Mouse (Mus musculus) neural tube, embryonic 13.5 days (tissue): ENCODE data around the gene St5. TPM values are rescaled to one million over a fixed set of nuclear protein-coding genes. Genes with fewer than 3 reads are reported as not detected.
A peak's percentile ranks its signal among the peaks of the same experiment; 100 is the strongest.

ENCODE experiments used
- ATAC-seq: fragments of 200-750 bp; cut with Nextera tagmentation; 2 replicates; pipeline ENCODE4 v1.8.0; 2017; ENCODE audit warnings: low read depth, mild to moderate bottlenecking, moderate TSS enrichment, moderate library complexity
- H3K27ac ChIP-seq: fragments of 300-500 bp; sonication (generic); replicated peaks from 2 replicates; pipeline ENCODE4 v1.5.1; 2015; ENCODE audit warnings: moderate library complexity, mild to moderate bottlenecking, inconsistent platforms
- H3K27me3 ChIP-seq: fragments of 300-500 bp; sonication (generic); 2 replicates; pipeline ENCODE4 v1.6.1; 2015; ENCODE audit warnings: mild to moderate bottlenecking, inconsistent platforms
- H3K36me3 ChIP-seq: fragments of 300-500 bp; sonication (generic); 2 replicates; pipeline ENCODE4 v1.6.1; 2015; ENCODE audit warnings: mild to moderate bottlenecking, inconsistent platforms
- H3K4me1 ChIP-seq: fragments of 300-500 bp; sonication (generic); replicated peaks from 2 replicates; pipeline ENCODE4 v1.6.1; 2015; ENCODE audit warnings: inconsistent platforms
- H3K4me2 ChIP-seq: fragments of 300-500 bp; sonication (generic); 2 replicates; pipeline ENCODE4 v1.6.1; 2015; ENCODE audit warnings: inconsistent platforms, mild to moderate bottlenecking, moderate library complexity
- H3K4me3 ChIP-seq: fragments of 300-500 bp; sonication (generic); 2 replicates; pipeline ENCODE4 v1.5.1; 2015; ENCODE audit warnings: mild to moderate bottlenecking, inconsistent platforms
- H3K9ac ChIP-seq: fragments of 300-500 bp; sonication (generic); 2 replicates; pipeline ENCODE4 v1.6.1; 2015; ENCODE audit warnings: moderate library complexity, mild to moderate bottlenecking, inconsistent platforms
- H3K9me3 ChIP-seq: fragments of 300-500 bp; sonication (generic); 2 replicates; pipeline ENCODE4 v1.6.1; 2016; ENCODE audit warnings: inconsistent platforms
- WGBS: fragments of 180-500 bp; shearing (Covaris S2); methylation state at CpG from one replicate; pipeline ENCODE4 v1.1.7; 2015; 5-methylcytosine and 5-hydroxymethylcytosine counted together
- polyA plus RNA-seq: library from polyadenylated mRNA; unstranded; fragments of >200 nt; fragmentation: Nextera tagmentation; extraction: Ambion mirVana; gene quantifications from 2 replicates; pipeline ENCODE4 v1.2.1, GENCODE M21; 2015

Gene St5
- polyA plus RNA-seq, 1 experiment from 2014 or later: 30.0 TPM

GRCm38 (mm10) chr7:109629871-109630778 is 73.3 kb downstream of the St5 start:
- Histone ChIP-seq H3K27me3 (no peaks in the 10 kb centered on the region), H3K9me3 (no peaks in the 10 kb centered on the region), H3K4me3 (no peak overlapping the region), H3K27ac (no peak overlapping the region), H3K36me3 (no peaks in the 10 kb centered on the region), H3K4me1 (peaks cover 6% of the 10 kb centered on the region), H3K4me2 (no peak overlapping the region), H3K9ac (no peak overlapping the region)
- 85% methylated on average over 7 of the region's 7 CpGs for WGBS
- no peak for ATAC-seq

GRCm38 (mm10) chr7:109628935-109629609 is 74.3 kb downstream of the St5 start:
- WGBS: 67% methylated on average over 9 of the region's 9 CpGs

GRCm38 (mm10) chr7:109627851-109628250 is 75.6 kb downstream of the St5 start:
- Histone ChIP-seq H3K4me2 (no peak overlapping the region), H3K4me1 (peaks cover 6% of the 10 kb centered on the region), H3K9me3 (no peaks in the 10 kb centered on the region), H3K4me3 (no peak overlapping the region), H3K36me3 (no peaks in the 10 kb centered on the region), H3K27ac (no peak overlapping the region), H3K9ac (no peak overlapping the region), H3K27me3 (no peaks in the 10 kb centered on the region)
- no peak for ATAC-seq
- WGBS: 76% methylated on average over 2 of the region's 2 CpGs

More at GRCm38 (mm10) chr7:109628935-109629609, 74.3 kb downstream of the St5 start:
- Histone ChIP-seq H3K36me3 (no peaks in the 10 kb centered on the region), H3K9me3 (no peaks in the 10 kb centered on the region), H3K9ac (no peak overlapping the region), H3K27me3 (no peaks in the 10 kb centered on the region), H3K27ac (no peak overlapping the region), H3K4me3 (no peak overlapping the region), H3K4me1 (peaks cover 6% of the 10 kb centered on the region), H3K4me2 (no peak overlapping the region)
- ATAC-seq: no peak

- H3K9me3 ChIP-seq: no peaks in the 10 kb centered on the region
- H3K4me1 ChIP-seq: peaks cover 10% of the 10 kb centered on the region; the same call in 1 of the 2 replicates
- H3K9ac ChIP-seq: no peak overlapping the region
- H3K36me3 ChIP-seq: no peaks in the 10 kb centered on the region
- H3K27me3 ChIP-seq: no peaks in the 10 kb centered on the region
- H3K4me3 ChIP-seq: no peak overlapping the region
- H3K4me2 ChIP-seq: no peak overlapping the region
- no peak for ATAC-seq
- 89% methylated on average over 9 of the region's 9 CpGs for WGBS
- no peak overlapping the region for H3K27ac ChIP-seq
Observed at GRCm38 (mm10) chr7:109622234-109622838, 81.1 kb downstream of the St5 start.

- 55% methylated on average over 2 of the region's 2 CpGs for WGBS
Observed at GRCm38 (mm10) chr7:109620967-109621366, 82.4 kb downstream of the St5 start.

GRCm38 (mm10) chr7:109620288-109620687 is 83.1 kb downstream of the St5 start:
- Histone ChIP-seq H3K36me3 (no peaks in the 10 kb centered on the region), H3K4me3 (no peak overlapping the region), H3K27ac (no peak overlapping the region; the same call in 1 of the 2 replicates), H3K9ac (no peak overlapping the region), H3K27me3 (no peaks in the 10 kb centered on the region), H3K4me2 (no peak overlapping the region), H3K9me3 (no peaks in the 10 kb centered on the region), H3K4me1 (peaks cover 30% of the 10 kb centered on the region)
- ATAC-seq: no peak
- WGBS: 72% methylated on average over 3 of the region's 3 CpGs

More at GRCm38 (mm10) chr7:109620967-109621366, 82.4 kb downstream of the St5 start:
- Histone ChIP-seq H3K4me3 (no peak overlapping the region), H3K36me3 (no peaks in the 10 kb centered on the region), H3K27ac (0 out of 2 replicates have a peak overlapping the region, but pooled peaks have one; percentile 5), H3K9me3 (no peaks in the 10 kb centered on the region), H3K4me2 (no peak overlapping the region), H3K27me3 (no peaks in the 10 kb centered on the region), H3K4me1 (peaks cover 23% of the 10 kb centered on the region), H3K9ac (no peak overlapping the region)
- ATAC-seq: no peak

- ATAC-seq: no peak
- H3K9ac ChIP-seq: no peak overlapping the region
- H3K36me3 ChIP-seq: no peaks in the 10 kb centered on the region
- H3K4me3 ChIP-seq: no peak overlapping the region
- no peak overlapping the region for H3K27ac ChIP-seq
- H3K27me3 ChIP-seq: no peaks in the 10 kb centered on the region
- 25% methylated on average over 6 of the region's 6 CpGs for WGBS
- H3K4me2 ChIP-seq: no peak overlapping the region
- peaks cover 46% of the 10 kb centered on the region for H3K4me1 ChIP-seq
- no peaks in the 10 kb centered on the region for H3K9me3 ChIP-seq
Observed at GRCm38 (mm10) chr7:109618721-109619120, 84.7 kb downstream of the St5 start.

GRCm38 (mm10) chr7:109617838-109618237 is 85.6 kb downstream of the St5 start:
- Histone ChIP-seq H3K9me3 (no peaks in the 10 kb centered on the region), H3K9ac (no peak overlapping the region), H3K27me3 (no peaks in the 10 kb centered on the region), H3K36me3 (no peaks in the 10 kb centered on the region), H3K4me3 (no peak overlapping the region), H3K4me2 (no peak overlapping the region), H3K27ac (no peak overlapping the region), H3K4me1 (peaks cover 51% of the 10 kb centered on the region)
- ATAC-seq: no peak
- 73% methylated on average over 3 of the region's 3 CpGs for WGBS

- Histone ChIP-seq H3K4me3 (peak overlapping the region; percentile 40), H3K9ac (peak overlapping the region; percentile 62), H3K27ac (peak overlapping the region; percentile 88), H3K27me3 (no peaks in the 10 kb centered on the region), H3K4me2 (peak overlapping the region; percentile 57), H3K36me3 (no peaks in the 10 kb centered on the region), H3K4me1 (peaks cover 67% of the 10 kb centered on the region), H3K9me3 (no peaks in the 10 kb centered on the region)
- WGBS: 3% methylated on average over 25 of the region's 25 CpGs
- peak; percentile 97 for ATAC-seq
Observed at GRCm38 (mm10) chr7:109616034-109616979, 87.1 kb downstream of the St5 start.

GRCm38 (mm10) chr7:109615601-109616000 is 87.8 kb downstream of the St5 start:
- peak overlapping the region; percentile 62 for H3K9ac ChIP-seq
- WGBS: 33% methylated on average over 4 of the region's 4 CpGs

GRCm38 (mm10) chr7:109614939-109615338 is 88.5 kb downstream of the St5 start:
- Histone ChIP-seq H3K27me3 (no peaks in the 10 kb centered on the region), H3K4me3 (peak overlapping the region; percentile 40), H3K9me3 (no peaks in the 10 kb centered on the region), H3K9ac (peak overlapping the region; percentile 62), H3K4me1 (peaks cover 75% of the 10 kb centered on the region), H3K4me2 (peak overlapping the region; percentile 57), H3K36me3 (no peaks in the 10 kb centered on the region), H3K27ac (peak overlapping the region; percentile 88)
- WGBS: 9% methylated on average over 4 of the region's 4 CpGs
- ATAC-seq: no peak

More at GRCm38 (mm10) chr7:109615601-109616000, 87.8 kb downstream of the St5 start:
- Histone ChIP-seq H3K4me3 (peak overlapping the region; percentile 40), H3K9me3 (no peaks in the 10 kb centered on the region), H3K4me1 (peaks cover 74% of the 10 kb centered on the region), H3K4me2 (peak overlapping the region; percentile 57), H3K27ac (peak overlapping the region; percentile 88), H3K36me3 (no peaks in the 10 kb centered on the region), H3K27me3 (no peaks in the 10 kb centered on the region)
- ATAC-seq: no peak
